7 mouse cellular contexts compared by ENCODE assay signal in the genomic region with DNA sequence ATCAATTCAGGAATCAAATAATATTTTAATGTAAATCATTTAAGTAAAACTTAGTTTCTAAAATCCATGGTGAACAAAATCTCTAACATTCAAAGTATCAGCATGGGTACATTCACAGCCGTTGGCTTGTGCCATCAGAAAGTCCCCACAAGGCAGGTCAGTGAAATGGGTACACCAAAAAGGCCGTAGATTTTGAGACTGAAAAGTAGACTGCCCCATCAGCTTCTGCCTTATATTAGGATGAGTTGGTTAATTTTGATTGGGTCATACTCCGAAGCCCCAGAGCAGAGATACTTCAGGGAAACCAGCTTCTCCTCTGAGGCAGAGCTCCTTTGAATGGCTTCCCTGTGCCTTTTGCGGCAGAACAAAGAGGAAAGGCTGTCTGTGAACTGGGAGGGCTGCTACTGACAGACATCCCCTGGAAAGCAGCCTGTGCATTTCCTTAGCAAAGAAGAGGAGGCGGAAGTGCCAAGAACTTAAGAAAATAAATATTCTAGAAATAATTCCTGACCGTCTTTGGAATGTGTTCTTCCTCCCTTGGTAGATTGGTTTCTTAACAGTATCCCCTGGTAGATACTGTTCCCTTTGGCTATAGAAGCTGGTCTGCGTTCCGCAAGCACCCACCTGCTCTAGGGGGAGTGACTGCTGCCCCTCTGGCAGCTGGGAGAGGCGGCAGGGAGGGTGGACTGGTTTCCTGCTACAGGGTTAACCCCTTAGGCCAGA.
DNase-seq lines count a peak whose midpoint lies in the region; ATAC-seq and TF ChIP-seq lines count a peak whose summit lies in the region.

No protein-coding gene starts in this region.

- H3K4me2 ChIP-seq in heart, postnatal 0 days (ENCODE audit: low read depth, low read length), result 0 out of 2 replicates have a peak overlapping the region, but pooled peaks have one; percentile 9
- H3K4me2 ChIP-seq in neural tube, embryonic 13.5 days, result peak overlapping the region; percentile 4; the same call in 1 of the 2 replicates

- no peak overlapping the region for H3K9ac ChIP-seq in heart, postnatal 0 days (replicated peaks; ENCODE audit: low read depth, low read length)
- H3K9ac ChIP-seq in neural tube, embryonic 13.5 days, result no peak overlapping the region; the same call in 1 of the 2 replicates

- TF ChIP-seq EP300 in heart, postnatal 0 days (IDR thresholded peaks at IDR 0.05; ENCODE audit: low read depth), result no peak

- ATAC-seq in heart, postnatal 0 days (ENCODE audit: insufficient read depth, low read depth), result no peak
- ATAC-seq in neural tube, embryonic 13.5 days (ENCODE audit: low read depth), result no peak

- peak; percentile 14 for DNase-seq in ZHBTc4 (ENCODE audit: low read depth, low spot score)
- peak; percentile 54 for DNase-seq in embryo, embryonic 9.5 days (ENCODE audit: extremely low spot score)
- peak; percentile 55 for DNase-seq in heart, postnatal 0 days (ENCODE audit: low spot score)
- peak; percentile 52 to 61 for DNase-seq in kidney, postnatal 25 days
- no peak for DNase-seq in Muller cell, postnatal 12 days (ENCODE audit: inconsistent ontology term)
- no peak for DNase-seq in urinary bladder, adult 18-20 months (ENCODE audit: low spot score in 2 of 2)

- WGBS in heart, postnatal 0 days, result 45% methylated on average over 9 of the region's 9 CpGs
- WGBS in neural tube, embryonic 13.5 days, result 26% methylated on average over 9 of the region's 9 CpGs

- TF ChIP-seq CTCF in heart, postnatal 0 days (IDR thresholded peaks at IDR 0.05; ENCODE audit: low read depth), result no peak

- no peaks in the 10 kb centered on the region for H3K9me3 ChIP-seq in heart, postnatal 0 days (replicated peaks; ENCODE audit: control insufficient read depth, low read length)
- no peaks in the 10 kb centered on the region for H3K9me3 ChIP-seq in neural tube, embryonic 13.5 days

- H3K4me1 ChIP-seq in heart, postnatal 0 days (ENCODE audit: control insufficient read depth, insufficient read depth), result peaks cover 67% of the 10 kb centered on the region
- peaks cover 48% of the 10 kb centered on the region for H3K4me1 ChIP-seq in neural tube, embryonic 13.5 days (replicated peaks)

- no peaks in the 10 kb centered on the region for H3K36me3 ChIP-seq in heart, postnatal 0 days (replicated peaks; ENCODE audit: control insufficient read depth, insufficient read depth, low read length)
- no peaks in the 10 kb centered on the region for H3K36me3 ChIP-seq in neural tube, embryonic 13.5 days

- peak overlapping the region; percentile 72 for H3K27ac ChIP-seq in heart, postnatal 0 days (ENCODE audit: low read depth)
- H3K27ac ChIP-seq in neural tube, embryonic 13.5 days (replicated peaks), result peak overlapping the region; percentile 87

- H3K4me3 ChIP-seq in heart, postnatal 0 days (ENCODE audit: low read depth, low read length), result no peak overlapping the region
- no peak overlapping the region for H3K4me3 ChIP-seq in neural tube, embryonic 13.5 days

- no peaks in the 10 kb centered on the region for H3K27me3 ChIP-seq in heart, postnatal 0 days (ENCODE audit: control insufficient read depth, insufficient read depth, low read length)
- no peaks in the 10 kb centered on the region for H3K27me3 ChIP-seq in neural tube, embryonic 13.5 days

Comparison
In these comparisons a context has a peak if more than half of its experiments do, and no peak if none do; other contexts are left out.
1. DNase-seq: peak in ZHBTc4 (single experiment), embryo, embryonic 9.5 days (single experiment), heart, postnatal 0 days (single experiment) and kidney, postnatal 25 days (2 of 2); none in Muller cell, postnatal 12 days (single experiment) and urinary bladder, adult 18-20 months (0 of 2).